Mouse (Mus musculus) midbrain, embryonic 12.5 days (tissue): ENCODE results near the gene Pou4f2. TPM values are rescaled to one million over a fixed set of nuclear protein-coding genes. Genes with fewer than 3 reads are reported as not detected.

Experiments
- polyA plus RNA-seq: library from polyadenylated mRNA; unstranded; fragments of >200 nt; fragmentation: Nextera tagmentation; extraction: Ambion mirVana; gene quantifications from 2 replicates; pipeline ENCODE4 v1.2.1, GENCODE M21; 2016

The Pou4f2 gene
- polyA plus RNA-seq, 1 experiment from 2014 or later = 3.8 TPM

Other genes starting within 250 kb of the Pou4f2 start
- 0.14 TPM in 1 of 2 replicates, not detected in the other for gene Ttc29, start 223.3 kb downstream of the Pou4f2 start, polyA plus RNA-seq
- 331 and 338 TPM in 2 replicates for gene Rbmxl1, start 72.3 kb upstream of the Pou4f2 start, polyA plus RNA-seq
- 13.8 and 15.9 TPM in 2 replicates for gene Slc10a7, start 72.7 kb upstream of the Pou4f2 start, polyA plus RNA-seq